Mouse (Mus musculus) stomach, embryonic 16.5 days (tissue): ENCODE data around the gene Nkap. TPM values are rescaled to one million over a fixed set of nuclear protein-coding genes. Genes with fewer than 3 reads are reported as not detected.

Experiments
- ATAC-seq: fragments of 200-750 bp; cut with Nextera tagmentation; 2 replicates; pipeline ENCODE4 v1.8.0; 2017; ENCODE audit warnings: moderate number of reproducible peaks, moderate TSS enrichment; ENCODE audit not compliant: insufficient read depth, low FRiP score
- H3K27ac ChIP-seq: fragments of 300-500 bp; sonication (generic); 2 replicates; pipeline ENCODE4 v1.5.1; 2014; ENCODE audit warnings: low read length
- H3K27me3 ChIP-seq: fragments of 300-500 bp; sonication (generic); 2 replicates; pipeline ENCODE4 v1.6.1; 2014; ENCODE audit warnings: low read length, control low read depth, mixed read lengths; ENCODE audit not compliant: control insufficient read depth, insufficient read depth
- H3K36me3 ChIP-seq: fragments of 300-500 bp; sonication (generic); 2 replicates; pipeline ENCODE4 v1.6.1; 2014; ENCODE audit warnings: low read length; ENCODE audit not compliant: control insufficient read depth, insufficient read depth
- H3K4me1 ChIP-seq: fragments of 300-500 bp; sonication (generic); 2 replicates; pipeline ENCODE4 v1.6.1; 2014; ENCODE audit warnings: low read length, control low read depth, mixed read lengths; ENCODE audit not compliant: control insufficient read depth, insufficient read depth
- H3K4me2 ChIP-seq: fragments of 300-500 bp; sonication (generic); 2 replicates; pipeline ENCODE4 v1.6.1; 2014; ENCODE audit warnings: low read depth, low read length, mixed read lengths
- H3K4me3 ChIP-seq: fragments of 300-500 bp; sonication (generic); replicated peaks from 2 replicates; pipeline ENCODE4 v1.5.1; 2014; ENCODE audit warnings: mild to moderate bottlenecking, low read length
- H3K9ac ChIP-seq: fragments of 300-500 bp; sonication (generic); 2 replicates; pipeline ENCODE4 v1.6.1; 2014; ENCODE audit warnings: low read length
- H3K9me3 ChIP-seq: fragments of 300-500 bp; sonication (generic); replicated peaks from 2 replicates; pipeline ENCODE4 v1.6.1; 2016; ENCODE audit warnings: low read length, control low read depth; ENCODE audit not compliant: control insufficient read depth
- WGBS: fragments of 180-500 bp; shearing (Covaris S2); extraction: QIAGEN DNeasy Blood & Tissue Kit; methylation state at CpG from one replicate; pipeline ENCODE4 v1.1.7; 2014; 5-methylcytosine and 5-hydroxymethylcytosine counted together
- polyA plus RNA-seq: library from polyadenylated mRNA; unstranded; fragments of >200 nt; fragmentation: Nextera tagmentation; extraction: Ambion mirVana; gene quantifications from 2 replicates; pipeline ENCODE4 v1.2.1, GENCODE M21; 2015

Nkap gene
- polyA plus RNA-seq, 1 experiment from 2014 or later, result 14.2 TPM

DNA sequence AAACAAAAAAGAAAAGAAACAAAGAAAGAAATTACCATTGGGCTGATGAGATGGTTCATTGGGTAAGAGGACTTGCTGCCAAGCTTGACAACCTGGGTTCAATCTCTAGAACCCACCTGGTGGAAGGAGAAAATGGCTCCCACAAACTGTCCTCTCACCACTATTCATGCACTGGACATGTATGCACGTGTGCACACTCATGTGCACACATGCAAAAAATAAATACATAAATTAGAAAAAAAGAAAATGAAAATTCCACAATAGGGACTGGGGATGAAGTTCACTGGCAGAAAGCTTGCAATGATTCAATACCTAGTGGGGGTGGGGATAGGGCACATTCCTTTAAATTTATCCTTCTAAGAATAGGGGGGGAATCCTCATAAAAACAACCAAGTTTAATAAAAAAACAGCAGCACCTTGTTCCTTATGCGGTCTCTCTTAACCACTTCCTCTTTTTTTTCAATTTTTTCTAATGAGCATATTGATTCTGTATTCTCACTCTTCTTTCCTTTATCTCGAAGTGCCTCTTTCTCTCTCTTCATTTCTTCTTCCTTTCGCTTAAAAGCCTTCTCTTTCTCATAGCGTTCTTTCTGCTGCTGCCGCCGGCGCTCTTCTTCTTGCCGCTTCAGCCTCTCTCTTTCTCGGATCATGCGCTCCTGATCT, 31.4 kb upstream of the Nkap start:
- WGBS, result 88% methylated on average over 11 of the region's 11 CpGs
- Histone ChIP-seq H3K4me2 (no peak overlapping the region), H3K27ac (no peak overlapping the region), H3K4me1 (no peaks in the 10 kb centered on the region), H3K9ac (no peak overlapping the region), H3K4me3 (no peak overlapping the region), H3K9me3 (no peaks in the 10 kb centered on the region), H3K27me3 (no peaks in the 10 kb centered on the region), H3K36me3 (no peaks in the 10 kb centered on the region)
- no peak for ATAC-seq

DNA sequence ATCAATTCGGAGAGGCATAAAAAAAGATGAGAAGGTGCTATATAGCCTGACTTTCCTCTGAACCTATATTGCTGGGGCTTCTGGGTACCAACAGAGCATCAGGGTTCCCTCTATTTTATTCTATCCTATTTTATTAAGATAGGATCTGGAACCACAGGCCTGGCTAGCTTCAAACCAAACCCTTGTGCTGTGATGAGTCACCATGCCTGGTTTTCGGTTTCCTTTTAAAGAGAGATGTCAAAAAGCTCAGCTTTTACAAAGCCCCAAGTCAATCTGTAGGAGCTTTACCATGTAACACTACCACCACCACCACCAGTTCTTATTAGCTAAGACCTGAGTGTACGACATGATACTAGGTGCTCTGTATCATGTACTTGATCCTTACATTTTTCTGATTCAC, 27.9 kb upstream of the Nkap start:
- Histone ChIP-seq H3K4me1 (no peaks in the 10 kb centered on the region), H3K9ac (no peak overlapping the region), H3K4me2 (no peak overlapping the region), H3K27ac (no peak overlapping the region), H3K27me3 (no peaks in the 10 kb centered on the region), H3K4me3 (no peak overlapping the region), H3K9me3 (no peaks in the 10 kb centered on the region), H3K36me3 (no peaks in the 10 kb centered on the region)
- ATAC-seq, result no peak
- 84% methylated on average over 3 of the region's 3 CpGs for WGBS

- no peak overlapping the region for H3K4me3 ChIP-seq
- no peak overlapping the region for H3K4me2 ChIP-seq
- H3K27ac ChIP-seq, result no peak overlapping the region
- WGBS, result 80% methylated on average over 2 of the region's 2 CpGs
- H3K4me1 ChIP-seq, result no peaks in the 10 kb centered on the region
- H3K9me3 ChIP-seq, result no peaks in the 10 kb centered on the region
- no peak for ATAC-seq
- H3K27me3 ChIP-seq, result no peaks in the 10 kb centered on the region
- no peaks in the 10 kb centered on the region for H3K36me3 ChIP-seq
- no peak overlapping the region for H3K9ac ChIP-seq
Measured at GRCm38 (mm10) chrX:37103826-37104225, 22.8 kb upstream of the Nkap start.

GRCm38 (mm10) chrX:37109526-37110192, 16.9 kb upstream of the Nkap start:
- Histone ChIP-seq H3K9me3 (no peaks in the 10 kb centered on the region), H3K4me3 (peak overlapping the region; percentile 61), H3K9ac (peak overlapping the region; percentile 74), H3K4me1 (no peaks in the 10 kb centered on the region), H3K4me2 (peak overlapping the region; percentile 65), H3K27ac (peak overlapping the region; percentile 81), H3K36me3 (no peaks in the 10 kb centered on the region), H3K27me3 (no peaks in the 10 kb centered on the region)
- WGBS, result 15% methylated on average over 27 of the region's 27 CpGs
- peak; percentile 79 for ATAC-seq

DNA sequence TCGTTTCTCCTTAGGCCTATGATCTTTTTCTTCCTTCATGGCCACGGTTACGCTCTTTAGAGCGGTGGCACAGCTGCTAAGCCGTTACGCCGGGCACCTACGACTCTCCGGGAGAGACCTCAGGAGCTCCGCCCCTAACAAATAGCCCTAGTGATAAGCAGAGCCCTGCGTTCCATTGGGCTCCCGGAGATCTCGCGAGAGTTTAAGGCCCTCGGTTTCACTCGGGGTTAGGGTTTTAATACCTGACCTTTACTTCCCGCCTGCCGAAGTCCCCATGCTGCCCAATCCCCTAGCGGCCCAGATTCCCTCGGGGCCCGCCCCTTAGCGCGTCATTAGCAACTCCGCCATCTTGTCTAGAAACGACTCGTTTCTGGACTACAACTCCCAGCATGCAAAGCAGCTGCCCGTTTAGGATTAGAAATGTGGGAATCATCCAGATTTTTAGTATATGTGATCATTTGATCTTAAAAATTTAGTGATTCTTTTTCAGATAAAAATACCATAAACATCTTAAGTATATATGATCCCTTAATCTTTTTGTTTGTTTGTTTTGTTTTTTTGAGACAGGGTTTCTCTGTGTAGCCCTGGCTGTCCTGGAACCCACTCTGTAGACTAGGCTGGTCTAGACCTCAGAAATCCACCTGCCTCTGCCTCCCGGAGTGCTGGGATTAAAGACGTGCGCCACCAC, 16.3 kb upstream of the Nkap start, which contains the start of gene Upf3b:
Gene Upf3b, minus strand, starts transcription at position 130 of the 688 bp plus-strand sequence.
- Histone ChIP-seq H3K9me3 (no peaks in the 10 kb centered on the region), H3K27ac (peak within 1 kb of the TSS; percentile 81), H3K36me3 (no peaks in the 10 kb centered on the region), H3K4me3 (peak within 1 kb of the TSS; percentile 61), H3K9ac (peak within 1 kb of the TSS; percentile 74), H3K27me3 (no peaks in the 10 kb centered on the region), H3K4me2 (peak within 1 kb of the TSS; percentile 65), H3K4me1 (no peaks in the 10 kb centered on the region)
- peak; percentile 99 for ATAC-seq
- 16% methylated on average over 30 of the region's 30 CpGs for WGBS

- Histone ChIP-seq H3K4me1 (no peaks in the 10 kb centered on the region), H3K9ac (no peak overlapping the region), H3K9me3 (no peaks in the 10 kb centered on the region), H3K4me2 (no peak overlapping the region), H3K36me3 (no peaks in the 10 kb centered on the region), H3K27ac (no peak overlapping the region), H3K27me3 (no peaks in the 10 kb centered on the region), H3K4me3 (no peak overlapping the region)
- 82% methylated on average over 4 of the region's 4 CpGs for WGBS
- no peak for ATAC-seq
Measured at GRCm38 (mm10) chrX:37110881-37111193, 15.8 kb upstream of the Nkap start.

- H3K4me2 ChIP-seq, result no peak overlapping the region
- 0 out of 2 replicates have a peak, but pooled peaks have one; percentile 53 for ATAC-seq
- H3K9me3 ChIP-seq, result no peaks in the 10 kb centered on the region
- no peaks in the 10 kb centered on the region for H3K36me3 ChIP-seq
- H3K9ac ChIP-seq, result no peak overlapping the region
- no CpG with 5 or more reads among the region's 5 CpGs for WGBS
- H3K27ac ChIP-seq, result no peak overlapping the region
- H3K27me3 ChIP-seq, result no peaks in the 10 kb centered on the region
- H3K4me3 ChIP-seq, result no peak overlapping the region
- no peaks in the 10 kb centered on the region for H3K4me1 ChIP-seq
Measured at GRCm38 (mm10) chrX:37117085-37117484, 9.5 kb upstream of the Nkap start.

DNA sequence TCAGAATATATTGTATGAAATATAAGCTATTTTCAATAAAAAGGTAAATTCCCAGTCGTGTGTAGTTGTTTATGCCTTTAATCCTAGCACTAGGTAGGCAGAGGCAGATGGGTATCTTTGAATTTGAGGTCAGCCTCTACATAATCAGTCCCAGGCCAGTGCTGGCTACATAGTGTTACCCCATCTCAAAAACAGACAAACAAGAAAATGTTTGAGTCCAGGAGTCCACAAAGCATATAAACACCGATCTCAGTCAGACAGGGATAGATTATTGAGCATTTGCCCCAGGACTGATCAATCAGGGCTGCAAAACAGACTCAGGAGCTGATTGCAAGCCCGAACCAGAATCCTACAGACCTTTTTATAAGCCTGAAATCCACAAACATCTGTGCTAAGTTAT, 7.0 kb upstream of the Nkap start:
- no peak overlapping the region for H3K27ac ChIP-seq
- H3K36me3 ChIP-seq, result no peaks in the 10 kb centered on the region
- H3K4me3 ChIP-seq, result no peak overlapping the region
- H3K9me3 ChIP-seq, result no peaks in the 10 kb centered on the region
- H3K4me2 ChIP-seq, result no peak overlapping the region
- no peak overlapping the region for H3K9ac ChIP-seq
- no peaks in the 10 kb centered on the region for H3K4me1 ChIP-seq
- H3K27me3 ChIP-seq, result no peaks in the 10 kb centered on the region
- no peak for ATAC-seq
- 54% methylated on average over 3 of the region's 3 CpGs for WGBS

- Histone ChIP-seq H3K4me3 (no peak overlapping the region), H3K36me3 (no peaks in the 10 kb centered on the region), H3K4me1 (no peaks in the 10 kb centered on the region), H3K27ac (no peak overlapping the region), H3K4me2 (no peak overlapping the region), H3K9ac (no peak overlapping the region), H3K9me3 (no peaks in the 10 kb centered on the region), H3K27me3 (no peaks in the 10 kb centered on the region)
- 71% methylated on average over 5 of the region's 5 CpGs for WGBS
- no peak for ATAC-seq
Measured at GRCm38 (mm10) chrX:37120212-37120611, 6.4 kb upstream of the Nkap start.
